Mouse (Mus musculus): ENCODE data around the gene Slc15a5.
A peak's percentile ranks its signal among the peaks of the same experiment; 100 is the strongest.
"Not testable (repeated sequence)": the region's sequence is repeated elsewhere in the genome, so short reads cannot be mapped to it uniquely, and the experiment has no call there.

Gene Slc15a5

GRCm38 (mm10) chr6:138079816-138080215 lies at the start of gene Slc15a5:
Gene Slc15a5 (minus strand): TSS chr6:138079916.
- DNase-seq (ENCODE audit: low spot score): no peak

- no peak for DNase-seq (ENCODE audit: low spot score)
Measured at GRCm38 (mm10) chr6:138128392-138129335, 48.9 kb upstream of the Slc15a5 start.

- no peak for DNase-seq (ENCODE audit: low spot score)
Measured at GRCm38 (mm10) chr6:138117496-138117895, 37.8 kb upstream of the Slc15a5 start.

GRCm38 (mm10) chr6:138104559-138104958 lies 24.8 kb upstream of the Slc15a5 start:
- DNase-seq (ENCODE audit: low spot score): no peak

DNA sequence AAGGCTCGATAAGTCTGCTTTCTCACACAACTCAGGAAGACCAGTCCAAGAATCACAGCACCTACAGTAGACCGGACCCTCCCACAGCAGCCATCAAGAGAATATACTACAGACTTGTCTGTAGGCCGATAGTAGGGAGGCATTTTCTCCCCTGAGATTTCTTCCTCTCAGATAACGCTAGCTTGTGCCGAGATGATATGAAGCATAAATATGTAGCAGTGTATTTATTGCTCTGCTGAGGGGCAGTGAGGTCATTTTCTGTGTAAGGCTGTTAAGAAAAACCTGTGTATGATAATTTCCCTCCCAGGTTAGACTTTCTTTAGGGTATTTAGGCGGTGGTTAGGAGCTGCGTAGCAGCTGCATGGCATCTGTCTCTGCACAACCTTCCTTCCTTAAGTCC lies 23.2 kb upstream of the Slc15a5 start:
- no peak for DNase-seq (ENCODE audit: low spot score)

DNA sequence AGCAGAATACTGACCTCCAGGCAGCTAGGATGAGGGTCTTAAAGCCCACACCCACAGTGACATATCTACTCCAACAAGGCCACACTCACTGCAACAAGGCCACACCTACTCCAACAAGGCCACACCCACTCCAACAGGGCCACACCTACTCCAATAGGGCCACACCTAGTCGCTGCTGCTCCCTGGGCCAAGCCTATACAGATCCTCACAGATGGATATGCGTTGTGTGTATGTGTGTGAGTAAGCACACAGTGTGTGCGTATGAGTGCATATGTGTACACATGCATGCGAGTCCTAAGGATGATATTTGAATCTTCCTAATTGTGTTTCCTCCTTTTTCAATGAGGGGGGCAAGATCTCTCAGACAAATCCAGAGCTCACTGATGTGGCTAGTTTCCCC lies 22.1 kb upstream of the Slc15a5 start:
- DNase-seq (ENCODE audit: low spot score): no peak

GRCm38 (mm10) chr6:138099646-138100045 lies 19.9 kb upstream of the Slc15a5 start:
- no peak for DNase-seq (ENCODE audit: low spot score)

DNA sequence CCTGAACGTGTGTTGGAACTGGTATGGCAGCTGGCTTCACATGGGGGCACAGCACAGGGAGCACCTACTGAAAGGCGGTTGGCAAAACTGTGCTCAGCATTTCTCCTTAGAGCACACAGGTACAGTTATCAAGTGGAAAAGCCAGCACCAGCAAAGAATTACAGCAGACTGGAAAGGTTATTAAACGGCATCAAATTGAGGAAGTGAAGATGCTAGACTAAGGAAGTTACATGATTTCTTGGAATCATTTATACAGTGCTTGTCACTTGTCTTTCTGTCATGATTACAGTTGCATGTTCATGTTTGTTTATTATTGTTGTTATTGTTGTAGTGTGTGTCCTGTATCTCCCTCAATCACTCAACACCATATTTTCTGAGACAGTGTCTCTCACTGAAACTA lies 15.3 kb upstream of the Slc15a5 start:
- DNase-seq (ENCODE audit: low spot score): no peak

DNA sequence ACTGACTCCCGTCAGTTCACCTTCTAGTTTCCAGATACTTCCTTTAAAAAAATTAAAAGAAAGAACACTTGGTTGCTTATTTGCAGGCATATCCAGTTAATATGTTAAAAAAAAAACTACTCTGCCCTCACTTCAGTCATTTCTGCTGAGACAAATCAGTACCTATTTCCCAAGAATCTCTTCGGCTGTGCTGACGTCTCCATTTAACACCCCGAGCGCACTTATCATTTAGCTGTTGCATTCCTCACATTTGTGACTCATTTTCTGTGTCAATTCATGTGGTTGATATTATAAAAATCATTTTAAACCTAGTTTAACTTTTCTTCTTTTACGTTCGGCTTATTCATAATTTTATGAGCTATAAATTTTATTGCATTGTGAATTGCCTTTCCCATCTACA lies 12.7 kb upstream of the Slc15a5 start:
- no peak for DNase-seq (ENCODE audit: low spot score)

- DNase-seq (ENCODE audit: low spot score): no peak
Measured at GRCm38 (mm10) chr6:138089084-138089483, 9.4 kb upstream of the Slc15a5 start.

- not testable (repeated sequence) for DNase-seq (ENCODE audit: low spot score)
Measured at GRCm38 (mm10) chr6:138086421-138086820, 6.7 kb upstream of the Slc15a5 start.

GRCm38 (mm10) chr6:138080778-138081549 lies 1.2 kb upstream of the Slc15a5 start:
- DNase-seq (ENCODE audit: low spot score): no peak

GRCm38 (mm10) chr6:138077681-138078439 lies 1.9 kb downstream of the Slc15a5 start:
- DNase-seq (ENCODE audit: low spot score): peak; percentile 14

- no peak for DNase-seq (ENCODE audit: low spot score)
Measured at GRCm38 (mm10) chr6:138075723-138076122, 4.0 kb downstream of the Slc15a5 start.

GRCm38 (mm10) chr6:138073540-138073939 lies 6.2 kb downstream of the Slc15a5 start:
- no peak for DNase-seq (ENCODE audit: low spot score)

- DNase-seq (ENCODE audit: low spot score): no peak
Measured at GRCm38 (mm10) chr6:138072963-138073339, 6.8 kb downstream of the Slc15a5 start.

GRCm38 (mm10) chr6:138072110-138072962 lies 7.4 kb downstream of the Slc15a5 start:
- no peak for DNase-seq (ENCODE audit: low spot score)

- no peak for DNase-seq (ENCODE audit: low spot score)
Measured at GRCm38 (mm10) chr6:138071505-138072107, 8.1 kb downstream of the Slc15a5 start.

DNA sequence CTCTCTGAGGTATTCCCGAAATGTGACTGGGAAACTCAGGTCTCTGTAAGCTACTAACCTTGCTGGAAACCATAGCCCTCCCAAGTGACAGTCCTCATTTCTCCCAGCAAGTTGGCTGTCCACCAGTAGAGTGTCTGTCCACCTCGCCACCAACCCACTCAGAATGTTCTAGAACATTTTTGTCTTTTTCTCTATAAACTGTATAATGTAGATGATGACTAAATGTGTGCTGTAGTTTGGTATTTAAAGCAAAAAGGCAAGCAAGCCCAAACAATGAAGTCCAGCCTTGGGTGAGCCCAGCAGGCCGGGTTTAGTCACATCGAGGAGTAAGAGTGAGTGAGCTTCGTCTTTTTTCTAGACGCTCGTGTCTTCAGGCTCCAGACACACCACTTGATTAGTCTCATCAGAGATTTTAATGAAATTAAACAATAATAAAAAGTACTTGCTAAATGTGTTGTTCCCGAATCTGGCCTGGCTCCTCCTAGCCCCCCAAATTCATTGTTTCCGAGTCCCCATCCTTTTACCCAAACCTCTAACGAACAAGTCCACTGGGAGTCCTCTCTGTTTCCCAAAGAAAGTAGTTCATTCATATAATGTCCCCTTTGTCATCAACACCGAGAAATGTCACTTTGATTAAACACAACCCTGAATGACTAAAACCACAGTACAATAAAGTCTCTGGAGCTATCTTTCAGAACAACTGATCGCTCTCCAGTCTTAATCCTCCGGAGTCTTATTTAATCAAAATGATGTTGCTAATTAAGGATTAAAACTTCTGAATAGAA lies 8.8 kb downstream of the Slc15a5 start:
- no peak for DNase-seq (ENCODE audit: low spot score)

GRCm38 (mm10) chr6:138069921-138070320 lies 9.8 kb downstream of the Slc15a5 start:
- no peak for DNase-seq (ENCODE audit: low spot score)

Measured in yolk sac, embryonic 10.5 days (tissue).